Mouse (Mus musculus): ENCODE data around the gene Ifi27.

GRCm38 (mm10) chr12:103487276-103487675, 53.3 kb downstream of the Ifi27 start:
- TF ChIP-seq POLR2A (IDR thresholded peaks at IDR 0.05; ENCODE audit: borderline replicate concordance, extremely low read depth, low read depth, low read length), result no peak
- TF ChIP-seq CTCF (IDR thresholded peaks at IDR 0.05; ENCODE audit: insufficient read depth, low read length), result no peak

All from lung, adult 2 months (tissue).